Comparison of ENCODE assay signal across 18 mouse cellular contexts in genomic region chr4:140911416-140911815, GRCm38 (mm10). TPM values are rescaled to one million over a fixed set of nuclear protein-coding genes. Genes with fewer than 3 reads are reported as not detected.
DNase-seq lines count a peak whose midpoint lies in the region; ATAC-seq lines count a peak whose summit lies in the region.
"Had no signal": no experiment of that assay in that cellular context is flagged by ENCODE, and none has a peak within 500 bp of the region (broad histone marks: within the 10 kb centered on the region; RNA-seq: fewer than 3 reads in every experiment).

No protein-coding gene starts in this region.

- DNase-seq in embryonic facial prominence, embryonic 10.5 days (ENCODE audit: low spot score) = no peak
- peak; percentile 73 for DNase-seq in heart, embryonic 10.5 days (ENCODE audit: low spot score)
- DNase-seq in heart, postnatal 4 days = no peak
- peak; percentile 2 for DNase-seq in kidney, postnatal 10 days
- peak; percentile 1 for DNase-seq in right cerebral cortex, postnatal 4 days
- DNase-seq in right cerebral cortex, postnatal 36 days (ENCODE audit: low spot score in 2 of 2) = no peak
- DNase-seq: B cell, adult 2 months; cerebellum, adult 11 months; cerebellum, adult 8-10 months; cerebellum, postnatal 14 days; embryo, embryonic 11 days had no signal

- H3K9ac ChIP-seq in embryonic facial prominence, embryonic 13.5 days = 0 out of 2 replicates have a peak overlapping the region, but pooled peaks have one; percentile 21
- no peak overlapping the region for H3K9ac ChIP-seq in kidney, embryonic 16.5 days (replicated peaks; ENCODE audit: low read length)
- H3K9ac ChIP-seq: embryonic facial prominence, embryonic 12.5 days; forebrain, embryonic 12.5 days; hindbrain, embryonic 13.5 days had no signal

- WGBS in embryonic facial prominence, embryonic 13.5 days = 90% methylated on average over 9 of the region's 9 CpGs
- WGBS in embryonic facial prominence, embryonic 10.5 days = 92% methylated on average over 9 of the region's 9 CpGs
- WGBS in heart, embryonic 10.5 days = 87% methylated on average over 9 of the region's 9 CpGs
- 88% methylated on average over 9 of the region's 9 CpGs for WGBS in kidney, embryonic 16.5 days

- H3K27ac ChIP-seq in embryonic facial prominence, embryonic 13.5 days = no peak overlapping the region
- H3K27ac ChIP-seq in embryonic facial prominence, embryonic 10.5 days (replicated peaks) = no peak overlapping the region
- no peak overlapping the region for H3K27ac ChIP-seq in heart, embryonic 10.5 days
- no peak overlapping the region for H3K27ac ChIP-seq in kidney, embryonic 16.5 days (ENCODE audit: low read length)
- H3K27ac ChIP-seq: embryonic facial prominence, embryonic 12.5 days; forebrain, embryonic 12.5 days; hindbrain, embryonic 13.5 days; hindbrain, postnatal 0 days had no signal

- H3K4me3 ChIP-seq in embryonic facial prominence, embryonic 13.5 days = no peak overlapping the region
- H3K4me3 ChIP-seq in embryonic facial prominence, embryonic 10.5 days = no peak overlapping the region
- no peak overlapping the region for H3K4me3 ChIP-seq in heart, embryonic 10.5 days
- no peak overlapping the region for H3K4me3 ChIP-seq in kidney, embryonic 16.5 days (ENCODE audit: low read length)
- H3K4me3 ChIP-seq: embryonic facial prominence, embryonic 12.5 days; forebrain, embryonic 12.5 days; hindbrain, embryonic 13.5 days had no signal

- H3K4me1 ChIP-seq in embryonic facial prominence, embryonic 13.5 days = peaks cover 22% of the 10 kb centered on the region
- peaks cover 29% of the 10 kb centered on the region for H3K4me1 ChIP-seq in embryonic facial prominence, embryonic 10.5 days
- H3K4me1 ChIP-seq in heart, embryonic 10.5 days = peaks cover 21% of the 10 kb centered on the region
- peaks cover 20% of the 10 kb centered on the region for H3K4me1 ChIP-seq in kidney, embryonic 16.5 days (ENCODE audit: insufficient read depth, low read length)

- no peak overlapping the region for H3K4me2 ChIP-seq in embryonic facial prominence, embryonic 13.5 days
- no peak overlapping the region for H3K4me2 ChIP-seq in kidney, embryonic 16.5 days (replicated peaks; ENCODE audit: low read depth, low read length)
- H3K4me2 ChIP-seq: forebrain, embryonic 12.5 days; hindbrain, embryonic 13.5 days had no signal

- ATAC-seq in embryonic facial prominence, embryonic 13.5 days (ENCODE audit: insufficient number of reproducible peaks, insufficient read depth, low FRiP score, low TSS enrichment, low read depth) = no peak
- no peak for ATAC-seq in kidney, embryonic 16.5 days (ENCODE audit: low FRiP score, low TSS enrichment)
- ATAC-seq: CD4-positive, CD25-positive, alpha-beta regulatory T cell, adult 4 months had no signal

- H3K9me3 ChIP-seq in embryonic facial prominence, embryonic 13.5 days = no peaks in the 10 kb centered on the region
- no peaks in the 10 kb centered on the region for H3K9me3 ChIP-seq in embryonic facial prominence, embryonic 10.5 days
- no peaks in the 10 kb centered on the region for H3K9me3 ChIP-seq in heart, embryonic 10.5 days
- no peaks in the 10 kb centered on the region for H3K9me3 ChIP-seq in kidney, embryonic 16.5 days (ENCODE audit: low read length)
- H3K9me3 ChIP-seq: embryonic facial prominence, embryonic 12.5 days; forebrain, embryonic 12.5 days; hindbrain, embryonic 13.5 days had no signal

- no peaks in the 10 kb centered on the region for H3K36me3 ChIP-seq in embryonic facial prominence, embryonic 13.5 days
- no peaks in the 10 kb centered on the region for H3K36me3 ChIP-seq in embryonic facial prominence, embryonic 10.5 days (replicated peaks)
- H3K36me3 ChIP-seq in heart, embryonic 10.5 days = no peaks in the 10 kb centered on the region
- no peaks in the 10 kb centered on the region for H3K36me3 ChIP-seq in kidney, embryonic 16.5 days (ENCODE audit: insufficient read depth, low read length)
- H3K36me3 ChIP-seq: embryonic facial prominence, embryonic 12.5 days; forebrain, embryonic 12.5 days; hindbrain, embryonic 13.5 days had no signal

- peaks cover 45% of the 10 kb centered on the region for H3K27me3 ChIP-seq in embryonic facial prominence, embryonic 13.5 days
- H3K27me3 ChIP-seq in embryonic facial prominence, embryonic 10.5 days (replicated peaks; ENCODE audit: low read depth, poor library complexity, severe bottlenecking) = peaks cover 43% of the 10 kb centered on the region
- H3K27me3 ChIP-seq in heart, embryonic 10.5 days (ENCODE audit: insufficient read depth, poor library complexity, severe bottlenecking) = peaks cover 57% of the 10 kb centered on the region
- no peaks in the 10 kb centered on the region for H3K27me3 ChIP-seq in kidney, embryonic 16.5 days (ENCODE audit: insufficient read depth, low read length)

RNA-seq across cellular contexts. Expression of gene Padi2, which starts 5.3 kb away (rescaled TPM):
- polyA plus RNA-seq in embryonic facial prominence, embryonic 13.5 days (2015; fragmentation: Nextera tagmentation; extraction: Ambion mirVana) = 1.8 and 2.3 TPM in 2 replicates
- 0.97 and 1.6 TPM in 2 replicates for polyA plus RNA-seq in embryonic facial prominence, embryonic 10.5 days (2016; fragmentation: Nextera tagmentation; extraction: Ambion mirVana)
- 2.9 and 6.3 TPM in 2 replicates for polyA plus RNA-seq in heart, embryonic 10.5 days (2016; fragmentation: Nextera tagmentation; extraction: Ambion mirVana)
- under 1 TPM; 0.60 to 0.83 TPM for total RNA-seq in heart, postnatal 4 days (2021)
- polyA plus RNA-seq in kidney, embryonic 16.5 days (2015; fragmentation: Nextera tagmentation; extraction: Ambion mirVana) = 18.1 and 24.3 TPM in 2 replicates

RNA-seq across cellular contexts. Expression of gene Sdhb, which starts 49.6 kb away (rescaled TPM):
- polyA plus RNA-seq in embryonic facial prominence, embryonic 13.5 days (2015; fragmentation: Nextera tagmentation; extraction: Ambion mirVana) = 393 and 412 TPM in 2 replicates
- polyA plus RNA-seq in embryonic facial prominence, embryonic 10.5 days (2016; fragmentation: Nextera tagmentation; extraction: Ambion mirVana) = 432 and 438 TPM in 2 replicates
- 605 and 778 TPM in 2 replicates for polyA plus RNA-seq in heart, embryonic 10.5 days (2016; fragmentation: Nextera tagmentation; extraction: Ambion mirVana)
- total RNA-seq in heart, postnatal 4 days (2021) = 100 to 1,000 TPM; 633 to 638 TPM
- polyA plus RNA-seq in kidney, embryonic 16.5 days (2015; fragmentation: Nextera tagmentation; extraction: Ambion mirVana) = 520 and 550 TPM in 2 replicates

Comparison
In these comparisons a context has a peak if more than half of its experiments do, and no peak if none do; other contexts are left out.
1. DNase-seq: peak in heart, embryonic 10.5 days (single experiment), kidney, postnatal 10 days (single experiment) and right cerebral cortex, postnatal 4 days (single experiment); none in embryonic facial prominence, embryonic 10.5 days (single experiment), heart, postnatal 4 days (single experiment) and right cerebral cortex, postnatal 36 days (0 of 2).